Mouse (Mus musculus): ENCODE measurements around the gene Tas2r102.
A peak's percentile ranks its signal among the peaks of the same experiment; 100 is the strongest.

Tas2r102 gene

DNA sequence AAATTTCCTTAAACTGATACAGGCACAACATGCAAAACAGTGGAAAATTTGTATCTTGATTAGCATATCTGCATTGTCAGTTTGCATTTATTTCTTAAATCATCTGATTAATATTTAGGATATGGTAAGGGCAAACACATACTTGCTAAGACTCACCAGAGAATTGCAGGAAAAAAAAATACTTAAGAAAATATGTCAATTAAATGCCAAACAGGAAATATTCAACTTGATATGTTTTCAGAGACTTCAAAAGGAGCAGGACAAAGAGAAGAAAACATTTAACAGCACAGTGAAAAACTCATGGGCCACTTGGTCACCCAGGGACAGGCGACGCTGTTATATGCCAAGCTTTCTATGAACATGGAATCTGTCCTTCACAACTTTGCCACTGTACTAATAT is at the start of gene Tas2r102:
Gene Tas2r102 (plus strand): TSS at position 301 of the 400 bp plus-strand sequence.
- DNase-seq (ENCODE audit: extremely low read depth, low read depth), result no peak

DNA sequence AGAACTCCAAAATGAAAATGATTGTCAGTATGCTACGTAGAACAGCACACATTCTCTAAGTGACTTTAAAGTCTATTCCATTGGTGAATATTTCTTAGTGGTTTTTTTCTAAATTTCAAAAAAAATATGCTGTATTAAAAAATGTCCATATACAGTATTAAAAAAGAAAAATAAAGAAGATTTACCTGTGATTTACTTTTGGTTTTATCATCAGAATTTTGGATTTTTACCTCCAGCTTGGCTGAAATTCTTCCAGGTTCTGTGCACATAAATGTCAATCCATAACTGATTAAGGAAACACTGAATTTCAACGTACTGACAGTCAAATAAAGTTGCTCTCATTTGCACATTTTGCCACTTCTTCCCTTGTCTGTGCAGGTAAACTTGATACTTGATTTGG is 24.0 kb upstream of the Tas2r102 start, which contains the start of gene Tas2r115:
Gene Tas2r115 (minus strand): TSS at position 101 of the 400 bp plus-strand sequence.
- no peak for DNase-seq (ENCODE audit: extremely low read depth, low read depth)

DNA sequence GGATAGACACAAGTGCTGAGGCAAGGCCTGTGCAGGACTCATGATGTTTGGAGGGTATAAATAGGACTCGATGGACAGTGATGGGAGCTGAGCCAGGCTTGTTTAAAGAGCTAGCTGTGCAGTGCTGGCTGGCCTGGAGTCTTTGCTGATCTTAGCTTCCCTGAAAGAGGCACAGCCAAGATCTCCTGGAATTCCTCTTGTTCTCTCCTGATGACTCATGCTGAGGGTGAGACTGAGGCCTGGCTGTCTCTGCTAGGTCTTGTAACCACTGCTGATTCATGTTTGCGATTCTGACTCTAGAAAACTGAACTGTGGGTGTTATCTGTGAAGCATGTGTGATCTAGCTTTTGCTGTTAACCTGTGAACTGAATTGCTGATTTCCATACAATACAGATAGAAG is 11.7 kb upstream of the Tas2r102 start:
- DNase-seq (ENCODE audit: extremely low read depth, low read depth), result peak; percentile 3

DNA sequence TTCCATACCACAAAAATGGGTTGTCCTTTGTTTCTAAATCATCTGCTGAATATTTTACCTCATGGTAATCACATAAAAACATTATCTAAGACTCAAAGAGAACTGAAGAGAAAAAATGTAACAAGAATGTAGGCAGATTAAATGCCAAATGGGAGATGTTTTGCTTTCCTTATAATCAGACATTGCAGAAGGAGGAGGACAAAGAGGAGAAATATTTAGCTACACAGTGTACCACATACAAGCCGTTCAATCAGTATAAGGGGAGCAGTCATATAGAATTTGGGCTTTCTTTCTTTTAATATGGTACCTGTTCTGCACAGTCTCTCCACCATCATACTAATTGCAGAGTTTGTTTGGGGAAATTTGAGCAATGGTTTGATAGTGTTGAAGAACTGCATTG is 7.5 kb upstream of the Tas2r102 start, which contains the start of gene Tas2r124:
Gene Tas2r124 (plus strand): TSS at position 301 of the 400 bp plus-strand sequence.
- DNase-seq (ENCODE audit: extremely low read depth, low read depth), result no peak

DNA sequence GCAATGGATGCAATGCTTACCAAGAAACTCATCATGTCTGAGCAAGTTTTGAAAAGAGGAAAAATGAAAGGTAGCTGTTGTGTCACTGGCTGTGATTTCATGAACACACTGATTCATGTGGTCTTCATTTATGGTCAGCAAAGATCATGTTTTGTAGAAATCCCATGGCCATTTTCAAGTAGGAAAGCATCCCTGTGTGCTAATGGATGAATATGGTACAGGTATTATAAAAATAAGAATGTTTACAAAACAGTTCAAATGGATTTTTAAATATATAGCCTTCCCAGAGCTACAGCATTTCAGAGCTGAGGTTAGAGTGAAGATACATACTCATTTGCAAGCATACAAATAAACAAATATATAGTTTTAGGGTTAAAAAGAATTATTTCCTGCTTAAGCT is 16.1 kb downstream of the Tas2r102 start, which contains the start of gene Tas2r136:
Gene Tas2r136 (minus strand): TSS at position 101 of the 400 bp plus-strand sequence.
- no peak for DNase-seq (ENCODE audit: extremely low read depth, low read depth)

DNA sequence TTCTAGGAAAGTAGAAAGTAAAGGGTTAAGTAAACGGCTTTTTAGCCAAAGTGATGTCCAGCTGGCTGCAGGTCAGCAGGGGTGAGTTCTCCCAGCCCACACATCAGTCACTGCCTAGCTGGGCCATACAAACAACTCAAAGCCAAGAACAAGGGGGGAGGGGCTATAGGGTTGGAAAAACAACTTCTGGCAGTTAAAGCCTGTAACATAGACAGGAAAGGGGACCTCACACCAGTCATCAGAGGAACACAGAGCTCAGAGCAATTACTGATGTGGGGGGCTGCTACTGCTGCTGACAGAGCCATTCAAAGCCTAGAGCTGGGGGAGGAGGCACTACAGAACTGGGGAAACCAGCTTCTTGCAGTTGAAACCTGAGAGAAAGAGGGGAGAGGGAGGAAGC is 33.5 kb downstream of the Tas2r102 start:
- DNase-seq (ENCODE audit: extremely low read depth, low read depth), result no peak

DNA sequence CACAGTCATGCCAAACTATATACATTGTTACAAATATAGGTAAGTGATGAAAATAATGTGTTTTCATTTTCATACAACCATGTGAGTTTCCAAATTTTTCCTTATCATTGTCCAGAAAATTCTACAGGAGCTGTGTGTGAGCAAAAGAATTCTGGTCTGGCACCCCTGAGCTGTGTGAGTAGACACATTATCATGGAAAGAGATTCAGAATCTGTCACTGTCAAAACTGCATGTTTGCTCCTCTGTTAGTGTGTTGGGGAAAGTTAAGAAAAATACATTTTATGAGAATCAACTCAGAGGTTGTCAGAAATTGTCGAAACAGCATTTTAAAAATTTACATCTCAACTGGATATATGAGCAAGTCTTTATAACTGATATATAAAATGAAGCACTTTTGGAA is 40.6 kb downstream of the Tas2r102 start, which contains the start of gene Tas2r117:
Gene Tas2r117 (plus strand): TSS at position 301 of the 400 bp plus-strand sequence.
- DNase-seq (ENCODE audit: extremely low read depth, low read depth), result no peak

Measured in MEL-GATA-1-ER (cell line).